Mouse (Mus musculus): Measurements from ENCODE around the gene Ilkap.

Ilkap gene

GRCm38 (mm10) chr1:91364822-91365644 lies 33.6 kb downstream of the Ilkap start:
- no peak for DNase-seq (ENCODE audit: low read depth, low spot score)

DNA sequence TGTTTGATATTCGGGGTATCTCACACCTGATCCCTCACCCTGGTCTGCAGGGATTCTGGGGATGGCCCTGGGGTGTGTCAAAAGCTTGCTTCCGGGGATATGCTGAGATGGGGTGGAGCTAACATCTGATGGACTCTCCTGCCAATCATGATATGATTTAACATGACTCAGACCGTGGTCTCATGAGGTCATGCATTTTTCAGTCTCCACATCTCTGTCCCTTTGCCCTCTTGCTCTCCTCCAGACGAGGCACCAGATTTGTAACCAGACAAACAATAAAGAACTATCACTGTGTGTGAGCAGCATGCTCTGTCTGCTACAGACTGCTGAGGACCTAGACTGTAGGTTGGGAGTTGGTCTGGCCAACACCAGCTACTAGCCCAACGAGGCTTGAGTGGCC lies 36.5 kb downstream of the Ilkap start:
- DNase-seq (ENCODE audit: low read depth, low spot score): no peak

DNA sequence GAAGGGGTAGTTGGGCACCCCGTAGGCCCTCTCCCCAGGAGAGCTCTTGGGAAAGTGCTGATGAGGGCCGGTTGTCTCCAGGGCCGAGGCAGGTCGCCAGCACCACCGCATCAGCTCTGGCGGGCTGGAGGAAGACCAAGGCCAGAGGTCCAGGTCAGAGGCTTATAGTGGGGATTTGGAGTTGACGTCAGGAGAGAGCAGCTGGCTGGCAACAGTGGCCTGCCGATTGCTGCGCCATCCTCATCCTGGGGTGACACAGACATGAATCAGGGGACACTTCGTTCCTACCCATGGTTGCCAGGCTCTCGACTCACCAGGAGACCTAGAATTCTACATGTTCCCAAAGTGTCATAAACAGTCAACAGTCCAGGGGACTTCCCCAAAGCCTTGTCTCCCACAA lies 42.5 kb downstream of the Ilkap start:
- DNase-seq (ENCODE audit: low read depth, low spot score): no peak

DNA sequence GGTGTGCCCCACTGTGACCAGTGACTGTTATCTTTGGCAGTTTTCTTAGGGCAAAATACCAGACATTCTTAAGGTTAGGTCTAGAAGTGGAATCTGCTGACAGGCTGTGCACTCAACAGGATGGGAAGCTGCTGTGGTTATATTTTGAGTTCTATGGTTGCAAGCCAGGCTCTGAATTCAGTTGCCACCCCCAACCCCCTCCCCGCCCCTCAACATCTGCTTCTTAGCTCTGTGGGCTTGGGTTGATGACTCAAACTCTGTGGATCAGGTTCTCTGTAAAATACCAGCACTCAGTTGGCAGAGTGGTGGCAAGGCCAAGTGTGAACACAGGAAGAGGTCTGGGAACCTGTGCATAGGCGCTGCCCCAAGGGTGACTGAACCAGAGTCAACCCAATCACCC lies 46.3 kb downstream of the Ilkap start:
- no peak for DNase-seq (ENCODE audit: low read depth, low spot score)

DNA sequence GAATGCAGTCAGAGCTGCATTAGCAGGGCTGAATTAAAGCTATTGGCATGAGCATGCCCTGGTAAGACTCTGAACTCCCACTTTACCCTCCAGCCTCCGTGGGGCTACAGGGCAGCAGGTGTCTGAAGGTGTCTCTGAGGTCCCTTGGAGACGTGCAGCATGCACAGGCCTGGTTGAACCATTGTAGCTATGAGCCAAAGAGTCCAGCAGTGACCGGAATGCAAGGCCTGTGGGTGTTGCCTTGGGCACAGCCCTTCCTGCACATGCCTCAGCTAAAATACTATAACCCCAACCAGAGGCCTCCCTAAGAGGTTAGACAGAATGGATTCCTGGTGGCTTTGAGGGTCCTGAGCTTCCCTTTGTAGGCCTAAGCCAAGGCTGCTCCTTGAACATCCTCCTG lies 47.4 kb downstream of the Ilkap start:
- DNase-seq (ENCODE audit: low read depth, low spot score): no peak

DNA sequence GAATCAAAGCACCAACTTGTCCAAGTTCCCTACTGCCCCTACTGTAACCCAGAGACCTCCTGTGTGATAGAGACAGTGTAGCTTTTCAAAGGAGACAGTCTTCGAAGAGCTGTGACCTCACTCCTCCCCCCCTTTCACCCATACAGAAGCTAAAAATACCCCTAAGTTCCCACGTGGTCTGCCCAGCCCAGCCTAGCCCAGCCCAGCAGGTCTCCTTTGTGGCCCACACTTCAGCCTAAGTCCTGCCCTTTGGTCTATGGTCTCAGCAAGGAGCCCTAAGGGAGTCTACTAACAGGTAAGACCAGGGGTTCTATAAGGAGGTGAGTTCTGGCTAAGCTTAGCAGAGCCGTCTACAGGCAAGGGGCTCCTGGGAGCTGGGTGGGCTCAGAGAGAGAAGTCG lies 47.8 kb downstream of the Ilkap start, which contains the start of gene Klhl30:
Klhl30 (plus strand) TSS at position 176 of the 400 bp plus-strand sequence.
- DNase-seq (ENCODE audit: low read depth, low spot score): no peak

- DNase-seq (ENCODE audit: low read depth, low spot score): peak; percentile 57
Observed at GRCm38 (mm10) chr1:91346892-91347291, 51.7 kb downstream of the Ilkap start.

DNA sequence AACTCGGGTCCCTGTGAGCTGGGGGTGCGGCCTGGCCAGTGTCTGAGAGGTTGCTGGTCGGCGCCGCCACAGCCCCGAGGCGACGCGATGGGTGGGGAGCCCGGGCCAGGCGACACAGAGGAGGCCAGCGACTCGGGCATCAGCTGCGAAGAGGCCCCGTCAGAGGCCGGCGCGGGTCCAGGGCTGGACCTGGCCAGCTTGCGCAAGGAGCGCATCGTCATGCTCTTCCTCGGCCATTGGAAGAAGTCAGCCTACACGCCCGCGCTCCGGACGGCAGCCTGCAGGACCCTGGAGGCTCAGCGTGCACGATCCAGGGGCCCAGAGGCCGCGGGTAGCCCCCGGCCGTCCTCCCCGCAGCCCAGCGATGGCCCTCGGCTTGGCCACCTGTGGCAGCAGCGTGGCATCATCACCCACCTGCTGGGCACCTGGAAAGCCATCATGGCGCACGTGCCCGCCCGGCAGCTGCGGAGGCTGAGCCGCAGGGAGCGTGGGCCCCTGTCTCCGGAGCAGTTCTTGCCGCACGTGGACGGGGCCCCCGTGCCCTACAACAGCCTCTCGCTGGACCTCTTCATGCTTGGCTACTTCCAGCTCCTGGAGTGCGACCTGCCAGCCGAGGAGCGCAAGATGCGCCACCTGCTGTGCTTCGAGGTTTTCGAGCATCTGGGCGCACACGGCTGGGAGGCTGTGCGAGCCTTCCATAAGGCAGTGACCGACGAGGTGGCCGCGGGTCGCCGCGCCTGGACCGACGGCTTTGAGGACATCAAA lies 53.5 kb downstream of the Ilkap start:
- DNase-seq (ENCODE audit: low read depth, low spot score): no peak

DNA sequence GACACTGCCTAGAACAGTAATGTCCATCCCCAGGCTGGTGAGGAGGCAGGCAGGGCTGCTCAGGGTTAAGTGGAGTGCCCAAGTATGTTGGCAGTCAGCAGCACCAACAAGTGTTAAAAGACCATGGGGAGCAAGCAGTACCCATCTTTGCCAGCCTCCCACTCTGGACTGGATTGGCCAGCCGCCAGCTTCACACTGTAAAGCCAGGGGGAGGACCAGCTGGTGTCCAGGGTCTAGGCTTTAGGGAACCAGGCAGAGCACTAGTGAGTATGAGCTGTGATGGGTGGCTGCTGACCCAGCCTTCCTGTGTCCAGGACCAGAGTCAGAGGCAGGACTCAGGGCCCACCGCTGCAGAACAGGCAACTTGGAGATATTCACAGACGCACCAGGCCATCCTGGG lies 54.6 kb downstream of the Ilkap start:
- DNase-seq (ENCODE audit: low read depth, low spot score): no peak

DNA sequence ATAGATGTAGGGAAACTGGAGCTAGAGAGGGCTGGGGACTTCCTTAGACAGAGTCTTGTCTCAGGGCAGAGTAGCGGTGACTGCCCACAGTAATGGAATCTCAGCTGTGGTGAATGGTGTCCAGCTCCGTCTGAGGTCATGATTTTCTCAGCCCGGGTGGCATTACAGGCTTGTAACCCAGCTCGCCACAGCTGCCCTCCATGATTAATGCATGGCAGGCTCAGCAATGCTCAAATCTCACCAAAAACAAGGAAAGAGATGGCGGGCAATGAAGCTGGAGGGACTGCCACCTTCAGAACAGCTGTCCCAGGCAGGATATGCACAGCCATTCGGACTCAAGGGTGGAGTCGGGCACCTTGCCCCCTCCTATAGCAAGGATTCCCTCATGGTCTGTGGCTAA lies 61.3 kb downstream of the Ilkap start:
- DNase-seq (ENCODE audit: low read depth, low spot score): no peak

DNA sequence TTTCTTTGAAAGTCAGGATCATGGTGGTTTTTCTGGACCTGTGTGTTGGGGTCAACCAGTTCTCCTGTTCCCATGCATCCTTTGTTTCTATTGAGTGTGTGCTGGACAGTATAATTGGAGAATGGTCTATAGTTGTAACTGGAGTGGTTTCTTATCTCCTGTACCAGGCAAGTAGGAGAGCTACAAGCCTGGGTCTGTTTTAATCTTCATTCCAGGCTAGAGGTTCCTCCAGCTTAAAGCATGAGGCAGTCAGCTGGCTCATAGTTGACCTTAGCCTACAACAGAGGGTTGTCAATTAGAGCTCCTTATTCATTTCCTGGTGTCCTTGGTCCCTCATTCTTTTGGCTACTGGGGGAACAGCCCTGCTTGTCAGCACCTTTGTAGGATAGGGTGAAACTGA lies 65.0 kb downstream of the Ilkap start:
- no peak for DNase-seq (ENCODE audit: low read depth, low spot score)

DNA sequence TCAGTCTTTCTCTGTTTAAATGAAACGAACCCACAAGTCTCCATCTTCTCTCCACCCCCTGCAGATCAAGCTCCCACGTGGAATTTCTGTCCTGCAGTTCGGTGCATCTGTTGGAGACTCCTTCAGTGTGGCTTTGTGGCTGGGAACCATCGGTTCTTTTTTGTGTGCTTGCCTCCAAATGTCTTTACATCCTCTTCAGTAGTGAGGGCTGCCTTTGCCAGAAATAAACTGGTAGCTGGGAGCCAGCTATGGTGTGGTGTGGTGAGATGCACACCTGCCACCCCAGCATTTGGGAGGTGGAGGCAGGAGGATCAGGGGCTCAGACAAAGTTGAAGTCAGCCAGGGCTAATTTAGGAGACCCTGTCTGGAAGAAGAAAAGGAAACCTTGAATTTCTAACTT lies 66.5 kb downstream of the Ilkap start:
- no peak for DNase-seq (ENCODE audit: low read depth, low spot score)

GRCm38 (mm10) chr1:91325488-91326042 lies 73.0 kb downstream of the Ilkap start:
- no peak for DNase-seq (ENCODE audit: low read depth, low spot score)

DNA sequence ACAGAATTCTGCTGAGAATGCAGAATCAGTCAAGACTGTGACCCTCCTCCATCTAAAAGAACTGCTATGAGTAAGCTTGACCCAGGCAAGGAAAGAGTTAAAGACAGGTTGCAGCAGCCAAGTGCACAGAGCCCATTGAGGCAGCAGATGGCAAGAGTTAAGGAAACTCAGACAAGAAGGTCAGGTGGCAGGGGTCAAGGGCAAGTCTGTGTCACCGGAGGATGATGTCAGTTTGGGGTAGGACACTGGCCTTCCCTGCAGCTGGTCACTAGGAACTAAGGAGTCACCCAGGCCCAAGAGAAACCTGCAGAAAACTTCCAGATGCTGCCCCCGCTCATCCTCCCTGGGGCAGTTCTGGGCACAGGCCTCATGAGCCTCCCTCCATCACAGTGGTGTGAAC lies 74.0 kb downstream of the Ilkap start:
- no peak for DNase-seq (ENCODE audit: low read depth, low spot score)

All from embryo, embryonic 11.5 days (tissue).